Mouse (Mus musculus) heart, postnatal 0 days (tissue): ENCODE data around the gene Rictor.

Experiments used
- CTCF ChIP-seq: IDR thresholded peaks from 2 replicates; pipeline ENCODE4 v1.5.1; 2016; ENCODE audit warnings: antibody characterized with exemption, control low read depth, low read depth
- EP300 ChIP-seq: IDR thresholded peaks from 2 replicates; pipeline ENCODE4 v1.6.1; 2016; ENCODE audit warnings: antibody characterized with exemption, low read depth

DNA sequence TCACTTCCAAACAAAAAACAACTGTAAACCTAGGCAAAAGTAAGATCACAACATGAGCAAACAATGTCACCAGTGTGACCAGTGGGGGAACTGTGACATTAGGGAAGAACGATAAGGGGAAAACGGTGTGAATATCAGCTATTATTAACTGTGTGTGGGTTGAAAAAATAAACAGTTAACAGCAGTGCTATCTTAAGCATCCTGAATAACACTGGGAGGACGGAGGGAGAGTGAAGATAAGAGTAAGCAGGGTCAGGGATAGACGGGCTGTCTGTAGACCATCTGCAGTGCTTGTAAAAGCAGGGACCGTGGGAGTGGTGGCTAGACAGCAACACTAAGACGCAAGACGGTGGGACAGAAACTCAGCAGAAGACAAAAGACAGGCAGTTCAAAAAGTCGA is 35.5 kb downstream of the Rictor start:
- no peak for TF ChIP-seq CTCF
- no peak for TF ChIP-seq EP300
